ENCODE assay signal across 26 mouse cellular contexts in genomic region chr10:84535458-84535857, GRCm38 (mm10). TPM values are rescaled to one million over a fixed set of nuclear protein-coding genes. Genes with fewer than 3 reads are reported as not detected.
DNase-seq lines count a peak whose midpoint lies in the region; ATAC-seq and TF ChIP-seq lines count a peak whose summit lies in the region.
"Had no signal": no experiment of that assay in that cellular context is flagged by ENCODE, and none has a peak within 500 bp of the region (broad histone marks: within the 10 kb centered on the region; RNA-seq: fewer than 3 reads in every experiment).

No protein-coding gene starts in this region.

- peak overlapping the region; percentile 23; the same call in 1 of the 2 replicates for H3K27ac ChIP-seq in layer of hippocampus, adult 2 months
- peak overlapping the region; percentile 73; the same call in 1 of the 2 replicates for H3K27ac ChIP-seq in bone marrow, adult 2 months (ENCODE audit: control insufficient read depth, insufficient read depth, low read depth, low read length, poor library complexity)
- H3K27ac ChIP-seq in stomach, postnatal 0 days (replicated peaks), result 0 out of 2 replicates have a peak overlapping the region, but pooled peaks have one; percentile 24
- H3K27ac ChIP-seq: embryonic facial prominence, embryonic 10.5 days; embryonic facial prominence, embryonic 15.5 days; forebrain, embryonic 12.5 days; hindbrain, embryonic 15.5 days; limb, embryonic 15.5 days; liver, embryonic 14.5 days had no signal

- no peak for TF ChIP-seq CTCF in layer of hippocampus, adult 2 months (conservative IDR thresholded peaks at IDR 0.05)
- no peak for TF ChIP-seq CTCF in bone marrow, adult 2 months (IDR thresholded peaks at IDR 0.05; ENCODE audit: control insufficient read depth, insufficient read depth, low read length)
- no peak for TF ChIP-seq CTCF in stomach, postnatal 0 days (IDR thresholded peaks at IDR 0.05; ENCODE audit: low read depth)

- no peak overlapping the region for H3K4me2 ChIP-seq in stomach, postnatal 0 days (replicated peaks; ENCODE audit: low read depth)
- H3K4me2 ChIP-seq: forebrain, embryonic 12.5 days; hindbrain, embryonic 15.5 days; limb, embryonic 15.5 days; lung, embryonic 15.5 days had no signal

- no peak overlapping the region for H3K9ac ChIP-seq in stomach, postnatal 0 days (ENCODE audit: low read length)
- H3K9ac ChIP-seq: embryonic facial prominence, embryonic 15.5 days; forebrain, embryonic 12.5 days; forebrain, postnatal 0 days; hindbrain, embryonic 15.5 days; kidney, embryonic 15.5 days; limb, embryonic 15.5 days; liver, embryonic 14.5 days; lung, embryonic 15.5 days had no signal

- H3K9me3 ChIP-seq in stomach, postnatal 0 days (ENCODE audit: control insufficient read depth, low read length), result no peaks in the 10 kb centered on the region
- H3K9me3 ChIP-seq: embryonic facial prominence, embryonic 10.5 days; embryonic facial prominence, embryonic 15.5 days; forebrain, embryonic 12.5 days; hindbrain, embryonic 10.5 days; hindbrain, embryonic 15.5 days; kidney, embryonic 15.5 days; limb, embryonic 10.5 days; limb, embryonic 15.5 days; lung, embryonic 15.5 days; midbrain, embryonic 13.5 days had no signal

- H3K36me3 ChIP-seq in stomach, postnatal 0 days (ENCODE audit: control insufficient read depth, insufficient read depth, low read length), result 0 out of 2 replicates have a peak, but pooled peaks cover 3% of the 10 kb centered on the region
- H3K36me3 ChIP-seq: hindbrain, embryonic 15.5 days; lung, embryonic 15.5 days; midbrain, embryonic 13.5 days had no signal

- ATAC-seq in frontal cortex, adult (ENCODE audit: low TSS enrichment), result peak; percentile 33
- ATAC-seq in stomach, postnatal 0 days (ENCODE audit: low FRiP score, low TSS enrichment), result no peak
- ATAC-seq: forebrain, postnatal 0 days; inflammation-experienced regulatory T-cells, adult 6 months; midbrain, embryonic 13.5 days; Patski had no signal

- H3K4me1 ChIP-seq in bone marrow, adult 2 months (ENCODE audit: control insufficient read depth, insufficient read depth, low read length), result peaks cover 10% of the 10 kb centered on the region
- H3K4me1 ChIP-seq in stomach, postnatal 0 days (replicated peaks; ENCODE audit: control insufficient read depth, insufficient read depth), result peaks cover 15% of the 10 kb centered on the region

- H3K27me3 ChIP-seq in stomach, postnatal 0 days (ENCODE audit: control insufficient read depth, insufficient read depth, low read length), result no peaks in the 10 kb centered on the region
- H3K27me3 ChIP-seq: embryonic facial prominence, embryonic 15.5 days; forebrain, embryonic 12.5 days; hindbrain, embryonic 15.5 days; kidney, embryonic 15.5 days; limb, embryonic 15.5 days; lung, embryonic 15.5 days; midbrain, embryonic 13.5 days; Patski had no signal

- H3K4me3 ChIP-seq in layer of hippocampus, adult 2 months, result no peak overlapping the region
- no peak overlapping the region for H3K4me3 ChIP-seq in bone marrow, adult 2 months (replicated peaks; ENCODE audit: control insufficient read depth, low read depth, low read length)
- no peak overlapping the region for H3K4me3 ChIP-seq in stomach, postnatal 0 days (ENCODE audit: low read depth, low read length)
- H3K4me3 ChIP-seq: embryonic facial prominence, embryonic 15.5 days; forebrain, embryonic 12.5 days; limb, embryonic 15.5 days; lung, embryonic 15.5 days; megakaryocyte, embryonic 14.5 days had no signal

- DNase-seq in frontal cortex, postnatal 36 days (ENCODE audit: low spot score in 2 of 2), result no peak
- DNase-seq in layer of hippocampus, adult 2 months (ENCODE audit: low spot score in 2 of 2), result no peak
- DNase-seq in layer of hippocampus, adult 11-12 months (ENCODE audit: low spot score), result no peak
- no peak for DNase-seq in stomach, postnatal 0 days (ENCODE audit: low spot score)
- no peak for DNase-seq in cerebellum, adult 9-11 months
- no peak for DNase-seq in frontal cortex, postnatal 10 days (ENCODE audit: low spot score in 2 of 2)
- DNase-seq: cerebellum, adult 2 months; forebrain, postnatal 0 days; thymus, adult 2 months; thymus, postnatal 36 days had no signal

- TF ChIP-seq EP300 in stomach, postnatal 0 days (optimal IDR thresholded peaks at IDR 0.05), result no peak

- TF ChIP-seq POLR2A in bone marrow, adult 2 months (IDR thresholded peaks at IDR 0.05; ENCODE audit: borderline replicate concordance, control insufficient read depth, low read depth, low read length), result no peak

- 28% methylated on average over 5 of the region's 5 CpGs for WGBS in bone marrow, adult 2 months
- 68% methylated on average over 5 of the region's 5 CpGs for WGBS in stomach, postnatal 0 days

RNA-seq across cellular contexts. Expression of gene Ckap4, which starts 1.6 kb away (rescaled TPM):
- total RNA-seq in layer of hippocampus, adult 2 months (2021), result 10 to 100 TPM; 20.2 to 20.3 TPM
- polyA plus RNA-seq in bone marrow, adult 2 months (2011; ENCODE audit: insufficient read depth, insufficient read length, low replicate concordance, missing spikeins), result 12.5 and 27.6 TPM in 2 replicates
- polyA plus RNA-seq in stomach, postnatal 0 days (2015; fragmentation: Nextera tagmentation; extraction: Ambion mirVana), result 55.7 and 59.2 TPM in 2 replicates

RNA-seq across cellular contexts. Expression of gene Tcp11l2, which starts 41.0 kb away (rescaled TPM):
- total RNA-seq in layer of hippocampus, adult 2 months (2021), result 10 to 100 TPM; 27.3 to 29.4 TPM
- polyA plus RNA-seq in bone marrow, adult 2 months (2011; ENCODE audit: insufficient read depth, insufficient read length, low replicate concordance, missing spikeins), result 35.7 and 37.2 TPM in 2 replicates
- polyA plus RNA-seq in stomach, postnatal 0 days (2015; fragmentation: Nextera tagmentation; extraction: Ambion mirVana), result 16.3 and 19.5 TPM in 2 replicates

Comparison
In these comparisons a context has a peak if more than half of its experiments do, and no peak if none do; other contexts are left out.
1. H3K27ac ChIP-seq: peak in every context shown above with its lines; median percentile 73 in bone marrow, adult 2 months; 24 in stomach, postnatal 0 days; 23 in layer of hippocampus, adult 2 months.